In the genomic region with DNA sequence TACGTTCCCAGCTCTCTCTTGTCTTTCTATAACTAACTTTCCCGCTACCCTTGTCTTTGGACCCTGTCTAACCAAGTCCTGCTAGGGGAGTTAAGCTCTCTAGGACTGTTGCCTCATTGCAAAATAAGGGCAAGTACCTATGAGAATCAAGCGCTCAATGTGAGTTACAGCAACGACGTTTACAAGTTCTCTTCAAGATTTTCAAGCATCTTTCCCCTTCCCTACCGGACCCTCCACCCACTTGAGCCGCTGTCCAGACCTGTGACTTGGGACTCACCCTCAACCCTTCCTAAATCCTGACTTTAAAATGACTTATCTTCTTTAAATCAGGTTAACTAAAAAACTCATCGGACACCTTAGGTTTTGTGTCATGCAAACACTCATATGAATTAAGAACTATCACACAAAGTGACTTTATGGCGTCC, we compare ENCODE assay signal across 8 mouse cellular contexts. TPM values are rescaled to one million over a fixed set of nuclear protein-coding genes. Genes with fewer than 3 reads are reported as not detected.
A peak's percentile ranks its signal among the peaks of the same experiment; 100 is the strongest.
DNase-seq lines count a peak whose midpoint lies in the region; ATAC-seq and TF ChIP-seq lines count a peak whose summit lies in the region.

No protein-coding gene starts in this region.

- H3K36me3 ChIP-seq in ES-Bruce4 (ENCODE audit: control insufficient read depth, insufficient read depth, low read length, poor library complexity, severe bottlenecking), result no peaks in the 10 kb centered on the region
- H3K36me3 ChIP-seq in forebrain, embryonic 11.5 days (ENCODE audit: control insufficient read depth, insufficient read depth, low read length), result no peaks in the 10 kb centered on the region
- H3K36me3 ChIP-seq in intestine, embryonic 16.5 days (ENCODE audit: control insufficient read depth, insufficient read depth, low read length), result no peaks in the 10 kb centered on the region
- no peaks in the 10 kb centered on the region for H3K36me3 ChIP-seq in midbrain, embryonic 13.5 days

- peaks cover 1% of the 10 kb centered on the region for H3K4me1 ChIP-seq in ES-Bruce4 (ENCODE audit: control insufficient read depth, insufficient read depth, low read length)
- H3K4me1 ChIP-seq in forebrain, embryonic 11.5 days (replicated peaks; ENCODE audit: control insufficient read depth, insufficient read depth, low read length), result no peaks in the 10 kb centered on the region
- H3K4me1 ChIP-seq in intestine, embryonic 16.5 days (ENCODE audit: control insufficient read depth, insufficient read depth, low read length), result peaks cover 9% of the 10 kb centered on the region; the same call in 1 of the 2 replicates
- H3K4me1 ChIP-seq in midbrain, embryonic 13.5 days (replicated peaks), result peaks cover 17% of the 10 kb centered on the region

- 4% methylated on average over 9 of the region's 9 CpGs for WGBS in forebrain, embryonic 11.5 days
- 6% methylated on average over 9 of the region's 9 CpGs for WGBS in intestine, embryonic 16.5 days
- WGBS in midbrain, embryonic 13.5 days, result 5% methylated on average over 9 of the region's 9 CpGs

- no peaks in the 10 kb centered on the region for H3K9me3 ChIP-seq in ES-Bruce4 (replicated peaks; ENCODE audit: control insufficient read depth, insufficient read depth, low read length, poor library complexity, severe bottlenecking)
- H3K9me3 ChIP-seq in forebrain, embryonic 11.5 days (ENCODE audit: control insufficient read depth, low read length), result no peaks in the 10 kb centered on the region
- no peaks in the 10 kb centered on the region for H3K9me3 ChIP-seq in intestine, embryonic 16.5 days (ENCODE audit: control insufficient read depth, low read length)
- H3K9me3 ChIP-seq in midbrain, embryonic 13.5 days, result no peaks in the 10 kb centered on the region

- no peaks in the 10 kb centered on the region for H3K27me3 ChIP-seq in ES-Bruce4 (ENCODE audit: control insufficient read depth, insufficient read depth, low read length, poor library complexity, severe bottlenecking)
- no peaks in the 10 kb centered on the region for H3K27me3 ChIP-seq in forebrain, embryonic 11.5 days (ENCODE audit: control insufficient read depth, insufficient read depth, low read length)
- no peaks in the 10 kb centered on the region for H3K27me3 ChIP-seq in intestine, embryonic 16.5 days (replicated peaks; ENCODE audit: control insufficient read depth, insufficient read depth, low read length)
- no peaks in the 10 kb centered on the region for H3K27me3 ChIP-seq in midbrain, embryonic 13.5 days

- no peak for TF ChIP-seq CTCF in ES-Bruce4 (IDR thresholded peaks at IDR 0.05; ENCODE audit: low read depth, low read length)

- H3K4me2 ChIP-seq in forebrain, embryonic 11.5 days (ENCODE audit: low read depth, low read length, severe bottlenecking), result peak overlapping the region; percentile 71
- H3K4me2 ChIP-seq in intestine, embryonic 16.5 days (ENCODE audit: low read depth, low read length), result peak overlapping the region; percentile 86
- peak overlapping the region; percentile 70 for H3K4me2 ChIP-seq in midbrain, embryonic 13.5 days (replicated peaks)

- H3K4me3 ChIP-seq in ES-Bruce4 (ENCODE audit: low read depth, low read length), result peak overlapping the region; percentile 89
- peak overlapping the region; percentile 71 for H3K4me3 ChIP-seq in forebrain, embryonic 11.5 days (ENCODE audit: low read depth, low read length)
- peak overlapping the region; percentile 84 for H3K4me3 ChIP-seq in intestine, embryonic 16.5 days (ENCODE audit: low read length)
- H3K4me3 ChIP-seq in midbrain, embryonic 13.5 days (replicated peaks), result peak overlapping the region; percentile 73

- peak; percentile 18; the same call in 1 of the 2 replicates for ATAC-seq in frontal cortex, adult (ENCODE audit: low TSS enrichment)
- peak; percentile 9; the same call in 1 of the 2 replicates for ATAC-seq in forebrain, embryonic 11.5 days (replicated peaks; ENCODE audit: low FRiP score)
- ATAC-seq in intestine, embryonic 16.5 days, result peak; percentile 27
- peak; percentile 5 for ATAC-seq in midbrain, embryonic 13.5 days

- H3K9ac ChIP-seq in ES-Bruce4 (ENCODE audit: low read depth, poor library complexity, severe bottlenecking), result peak overlapping the region; percentile 100
- peak overlapping the region; percentile 98 for H3K9ac ChIP-seq in forebrain, embryonic 11.5 days (ENCODE audit: low read length)
- peak overlapping the region; percentile 100 for H3K9ac ChIP-seq in intestine, embryonic 16.5 days (ENCODE audit: low read depth, low read length)
- peak overlapping the region; percentile 95 for H3K9ac ChIP-seq in midbrain, embryonic 13.5 days (replicated peaks)

- no peak for TF ChIP-seq POLR2A in ES-Bruce4 (IDR thresholded peaks at IDR 0.05; ENCODE audit: insufficient read depth, low read length)

- no peak for TF ChIP-seq EP300 in ES-Bruce4 (IDR thresholded peaks at IDR 0.05; ENCODE audit: insufficient read depth, low read depth, low read length)

- no peak for DNase-seq in frontal cortex, postnatal 25 days (ENCODE audit: low spot score in 2 of 2)
- DNase-seq in forebrain, embryonic 11.5 days (ENCODE audit: low spot score), result no peak
- no peak for DNase-seq in urinary bladder, postnatal 4 days (ENCODE audit: low spot score in 2 of 2)
- DNase-seq in right cerebral cortex, adult 2 months (ENCODE audit: low spot score in 2 of 2), result no peak

- H3K27ac ChIP-seq in ES-Bruce4 (ENCODE audit: insufficient read depth, low read length), result peak overlapping the region; percentile 38
- H3K27ac ChIP-seq in forebrain, embryonic 11.5 days (ENCODE audit: low read depth, low read length), result peak overlapping the region; percentile 95; the same call in 1 of the 2 replicates
- H3K27ac ChIP-seq in intestine, embryonic 16.5 days (ENCODE audit: low read length), result peak overlapping the region; percentile 99
- peak overlapping the region; percentile 97 for H3K27ac ChIP-seq in midbrain, embryonic 13.5 days

RNA-seq across cellular contexts. Expression of a gene that starts 0.3 kb away (rescaled TPM):
- polyA plus RNA-seq in ES-Bruce4 (2011; ENCODE audit: insufficient read depth, insufficient read length, low read depth, missing spikeins), result 10.7 and 16.2 TPM in 2 replicates
- polyA plus RNA-seq in forebrain, embryonic 11.5 days (2014; fragmentation: Nextera tagmentation; extraction: Ambion mirVana), result 5.2 and 6.1 TPM in 2 replicates
- polyA plus RNA-seq in intestine, embryonic 16.5 days (2015; fragmentation: Nextera tagmentation; extraction: Ambion mirVana), result 1.7 and 6.2 TPM in 2 replicates
- polyA plus RNA-seq in midbrain, embryonic 13.5 days (2015; fragmentation: Nextera tagmentation; extraction: Ambion mirVana), result 2.3 and 3.1 TPM in 2 replicates

RNA-seq across cellular contexts. Expression of a gene that starts 11.9 kb away (rescaled TPM):
- polyA plus RNA-seq in ES-Bruce4 (2011; ENCODE audit: insufficient read depth, insufficient read length, low read depth, missing spikeins), result not detected in 2 replicates
- 0.27 TPM in 1 of 2 replicates, not detected in the other for polyA plus RNA-seq in forebrain, embryonic 11.5 days (2014; fragmentation: Nextera tagmentation; extraction: Ambion mirVana)
- not detected in 2 replicates for polyA plus RNA-seq in intestine, embryonic 16.5 days (2015; fragmentation: Nextera tagmentation; extraction: Ambion mirVana)
- polyA plus RNA-seq in midbrain, embryonic 13.5 days (2015; fragmentation: Nextera tagmentation; extraction: Ambion mirVana), result 0.21 and 0.26 TPM in 2 replicates

RNA-seq across cellular contexts. Expression of a gene that starts 37.6 kb away (rescaled TPM):
- 6.3 and 6.6 TPM in 2 replicates for polyA plus RNA-seq in ES-Bruce4 (2011; ENCODE audit: insufficient read depth, insufficient read length, low read depth, missing spikeins)
- polyA plus RNA-seq in forebrain, embryonic 11.5 days (2014; fragmentation: Nextera tagmentation; extraction: Ambion mirVana), result 9.9 and 11.6 TPM in 2 replicates
- polyA plus RNA-seq in intestine, embryonic 16.5 days (2015; fragmentation: Nextera tagmentation; extraction: Ambion mirVana), result 19.2 and 20.1 TPM in 2 replicates
- polyA plus RNA-seq in midbrain, embryonic 13.5 days (2015; fragmentation: Nextera tagmentation; extraction: Ambion mirVana), result 15.7 and 16.3 TPM in 2 replicates

Comparison
In these comparisons a context has a peak if more than half of its experiments do, and no peak if none do; other contexts are left out.
1. H3K27ac ChIP-seq: peak in every context shown above with its lines; median percentile 99 in intestine, embryonic 16.5 days; 97 in midbrain, embryonic 13.5 days; 95 in forebrain, embryonic 11.5 days; 38 in ES-Bruce4.